In genomic region chr1:63274046-63274730, GRCm38 (mm10) we compare ENCODE assay signal across 9 mouse cellular contexts. TPM values are rescaled to one million over a fixed set of nuclear protein-coding genes. Genes with fewer than 3 reads are reported as not detected.
A peak's percentile ranks its signal among the peaks of the same experiment; 100 is the strongest.
DNase-seq lines count a peak whose midpoint lies in the region; ATAC-seq and TF ChIP-seq lines count a peak whose summit lies in the region.
"Had no signal": no experiment of that assay in that cellular context is flagged by ENCODE, and none has a peak within 500 bp of the region (broad histone marks: within the 10 kb centered on the region; RNA-seq: fewer than 3 reads in every experiment).

No protein-coding gene starts in this region.

- H3K36me3 ChIP-seq in embryonic facial prominence, embryonic 15.5 days: no peaks in the 10 kb centered on the region
- no peaks in the 10 kb centered on the region for H3K36me3 ChIP-seq in intestine, embryonic 16.5 days (ENCODE audit: control insufficient read depth, insufficient read depth, low read length)
- H3K36me3 ChIP-seq in neural tube, embryonic 13.5 days: no peaks in the 10 kb centered on the region

- 13% methylated on average over 19 of the region's 19 CpGs for WGBS in embryonic facial prominence, embryonic 15.5 days
- 12% methylated on average over 19 of the region's 19 CpGs for WGBS in intestine, embryonic 16.5 days
- 12% methylated on average over 19 of the region's 19 CpGs for WGBS in neural tube, embryonic 13.5 days

- peak overlapping the region; percentile 61 for H3K4me2 ChIP-seq in embryonic facial prominence, embryonic 15.5 days (replicated peaks)
- H3K4me2 ChIP-seq in intestine, embryonic 16.5 days (ENCODE audit: low read depth, low read length): peak overlapping the region; percentile 79
- peak overlapping the region; percentile 55 for H3K4me2 ChIP-seq in neural tube, embryonic 13.5 days

- DNase-seq in layer of hippocampus, adult 2 months (ENCODE audit: low spot score in 2 of 2): no peak
- no peak for DNase-seq in layer of hippocampus, adult 11-12 months (ENCODE audit: low spot score)
- DNase-seq in thymus, postnatal 36 days: no peak
- DNase-seq in spleen, postnatal 10 days (ENCODE audit: low spot score in 2 of 2): no peak
- DNase-seq in cerebellum, postnatal 25 days: no peak

- no peak for ATAC-seq in embryonic facial prominence, embryonic 15.5 days (ENCODE audit: insufficient number of reproducible peaks, low FRiP score, low TSS enrichment, low read depth)
- no peak for ATAC-seq in intestine, embryonic 16.5 days
- ATAC-seq in neural tube, embryonic 13.5 days (ENCODE audit: low read depth): no peak
- ATAC-seq: Patski had no signal

- peaks cover 59% of the 10 kb centered on the region for H3K27me3 ChIP-seq in embryonic facial prominence, embryonic 15.5 days
- peaks cover 41% of the 10 kb centered on the region for H3K27me3 ChIP-seq in intestine, embryonic 16.5 days (replicated peaks; ENCODE audit: control insufficient read depth, insufficient read depth, low read length)
- H3K27me3 ChIP-seq in neural tube, embryonic 13.5 days: peaks cover 78% of the 10 kb centered on the region

- H3K27ac ChIP-seq in layer of hippocampus, adult 2 months: no peak overlapping the region
- 0 out of 2 replicates have a peak overlapping the region, but pooled peaks have one; percentile 83 for H3K27ac ChIP-seq in embryonic facial prominence, embryonic 15.5 days (replicated peaks)
- H3K27ac ChIP-seq in intestine, embryonic 16.5 days (ENCODE audit: low read length): no peak overlapping the region
- no peak overlapping the region for H3K27ac ChIP-seq in neural tube, embryonic 13.5 days (replicated peaks)

- H3K9me3 ChIP-seq in embryonic facial prominence, embryonic 15.5 days (replicated peaks): no peaks in the 10 kb centered on the region
- no peaks in the 10 kb centered on the region for H3K9me3 ChIP-seq in intestine, embryonic 16.5 days (ENCODE audit: control insufficient read depth, low read length)
- no peaks in the 10 kb centered on the region for H3K9me3 ChIP-seq in neural tube, embryonic 13.5 days

- H3K9ac ChIP-seq in embryonic facial prominence, embryonic 15.5 days: no peak overlapping the region
- peak overlapping the region; percentile 69 for H3K9ac ChIP-seq in intestine, embryonic 16.5 days (ENCODE audit: low read depth, low read length)
- H3K9ac ChIP-seq in neural tube, embryonic 13.5 days: peak overlapping the region; percentile 78

- H3K4me1 ChIP-seq in embryonic facial prominence, embryonic 15.5 days: peaks cover 8% of the 10 kb centered on the region
- H3K4me1 ChIP-seq in intestine, embryonic 16.5 days (ENCODE audit: control insufficient read depth, insufficient read depth, low read length): peaks cover 6% of the 10 kb centered on the region
- no peaks in the 10 kb centered on the region for H3K4me1 ChIP-seq in neural tube, embryonic 13.5 days (replicated peaks)

- H3K4me3 ChIP-seq in layer of hippocampus, adult 2 months: peak overlapping the region; percentile 36
- peak overlapping the region; percentile 59 for H3K4me3 ChIP-seq in embryonic facial prominence, embryonic 15.5 days (replicated peaks)
- peak overlapping the region; percentile 60 for H3K4me3 ChIP-seq in intestine, embryonic 16.5 days (ENCODE audit: low read length)
- H3K4me3 ChIP-seq in neural tube, embryonic 13.5 days: peak overlapping the region; percentile 61

- no peak for TF ChIP-seq CTCF in layer of hippocampus, adult 2 months (conservative IDR thresholded peaks at IDR 0.05)

RNA-seq across cellular contexts. Expression of gene Zdbf2, which starts 1.1 kb away (rescaled TPM):
- 10 to 100 TPM; 13.0 to 17.3 TPM for total RNA-seq in layer of hippocampus, adult 2 months (2021)
- polyA plus RNA-seq in embryonic facial prominence, embryonic 15.5 days (2015; fragmentation: Nextera tagmentation; extraction: Ambion mirVana): 16.1 and 19.3 TPM in 2 replicates
- 3.0 and 3.4 TPM in 2 replicates for polyA plus RNA-seq in intestine, embryonic 16.5 days (2015; fragmentation: Nextera tagmentation; extraction: Ambion mirVana)
- 19.0 and 26.5 TPM in 2 replicates for polyA plus RNA-seq in neural tube, embryonic 13.5 days (2015; fragmentation: Nextera tagmentation; extraction: Ambion mirVana)
- polyA plus RNA-seq: Patski had no signal

RNA-seq across cellular contexts. Expression of gene Gpr1, which starts 59.8 kb away (rescaled TPM):
- under 1 TPM; 0.49 to 0.61 TPM for total RNA-seq in layer of hippocampus, adult 2 months (2021)
- 0.11 and 0.33 TPM in 2 replicates for polyA plus RNA-seq in embryonic facial prominence, embryonic 15.5 days (2015; fragmentation: Nextera tagmentation; extraction: Ambion mirVana)
- 0.09 TPM in 1 of 2 replicates, not detected in the other for polyA plus RNA-seq in intestine, embryonic 16.5 days (2015; fragmentation: Nextera tagmentation; extraction: Ambion mirVana)
- 0.59 and 1.1 TPM in 2 replicates for polyA plus RNA-seq in neural tube, embryonic 13.5 days (2015; fragmentation: Nextera tagmentation; extraction: Ambion mirVana)
- polyA plus RNA-seq: Patski had no signal
